Mouse (Mus musculus): ENCODE results near the gene Rad23a. TPM values are rescaled to one million over a fixed set of nuclear protein-coding genes. Genes with fewer than 3 reads are reported as not detected.

Gene Rad23a
- polyA plus RNA-seq, 1 experiment from 2014 or later: 74.2 TPM

- ATAC-seq (ENCODE audit: low read depth): peak; percentile 46; the same call in 1 of the 2 replicates
- Histone ChIP-seq H3K4me1 (replicated peaks) (peaks cover 55% of the 10 kb centered on the region), H3K27ac (replicated peaks) (peak within 1 kb of the TSS; percentile 87), H3K4me3 (peak within 1 kb of the TSS; percentile 77), H3K9ac (peak within 1 kb of the TSS; percentile 94), H3K4me2 (peak within 1 kb of the TSS; percentile 83), H3K9me3 (no peaks in the 10 kb centered on the region), H3K36me3 (no peaks in the 10 kb centered on the region), H3K27me3 (peaks cover 90% of the 10 kb centered on the region)
- WGBS: 2% methylated on average over 42 of the region's 125 CpGs
Measured at GRCm38 (mm10) chr8:84799999-84800831, 40.2 kb downstream of the Rad23a start, which contains the start of gene Nfix. Gene Nfix (minus strand): TSS chr8:84800344.

GRCm38 (mm10) chr8:84799136-84799931 lies 41.1 kb downstream of the Rad23a start:
- H3K4me3 ChIP-seq: peak overlapping the region; percentile 77
- H3K4me2 ChIP-seq: peak overlapping the region; percentile 83
- H3K9ac ChIP-seq: peak overlapping the region; percentile 94
- WGBS: under 1% methylated on average over 75 of the region's 108 CpGs
- H3K36me3 ChIP-seq: no peaks in the 10 kb centered on the region
- no peak for ATAC-seq (ENCODE audit: low read depth)
- H3K4me1 ChIP-seq (replicated peaks): peaks cover 64% of the 10 kb centered on the region
- peaks cover 90% of the 10 kb centered on the region for H3K27me3 ChIP-seq
- peak overlapping the region; percentile 87 for H3K27ac ChIP-seq (replicated peaks)
- H3K9me3 ChIP-seq: no peaks in the 10 kb centered on the region

GRCm38 (mm10) chr8:84798446-84799135 lies 41.9 kb downstream of the Rad23a start:
- H3K9ac ChIP-seq: peak overlapping the region; percentile 94
- no peak for ATAC-seq (ENCODE audit: low read depth)
- no peaks in the 10 kb centered on the region for H3K36me3 ChIP-seq
- H3K4me1 ChIP-seq (replicated peaks): peaks cover 71% of the 10 kb centered on the region
- 43% methylated on average over 10 of the region's 10 CpGs for WGBS
- H3K4me2 ChIP-seq: peak overlapping the region; percentile 83
- peaks cover 90% of the 10 kb centered on the region for H3K27me3 ChIP-seq
- no peaks in the 10 kb centered on the region for H3K9me3 ChIP-seq
- H3K27ac ChIP-seq (replicated peaks): peak overlapping the region; percentile 87
- peak overlapping the region; percentile 77 for H3K4me3 ChIP-seq

DNA sequence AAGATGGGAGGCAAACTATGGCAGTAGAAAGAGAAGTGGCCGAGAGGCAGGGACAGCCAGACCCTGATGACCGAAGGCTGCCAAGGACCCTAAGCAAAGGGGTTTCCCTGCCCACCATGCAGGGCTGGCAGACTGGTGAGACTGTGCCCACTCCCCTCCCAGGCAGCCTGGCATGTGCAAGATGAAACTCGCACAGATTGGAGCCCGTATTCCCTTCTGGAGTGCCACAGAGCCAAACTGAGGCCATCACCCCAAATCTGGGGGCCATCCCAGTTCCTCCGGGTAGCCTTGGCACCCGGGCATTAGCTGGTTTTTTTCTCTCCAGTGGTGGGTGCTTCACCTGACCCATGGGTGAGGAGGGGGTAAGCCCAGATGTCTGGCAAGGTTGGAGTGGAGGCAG lies 42.5 kb downstream of the Rad23a start:
- no peak for ATAC-seq (ENCODE audit: low read depth)
- Histone ChIP-seq H3K27me3 (peaks cover 90% of the 10 kb centered on the region), H3K4me3 (peak overlapping the region; percentile 77), H3K9me3 (no peaks in the 10 kb centered on the region), H3K36me3 (no peaks in the 10 kb centered on the region), H3K4me1 (replicated peaks) (peaks cover 77% of the 10 kb centered on the region), H3K4me2 (peak overlapping the region; percentile 83), H3K9ac (peak overlapping the region; percentile 94), H3K27ac (replicated peaks) (peak overlapping the region; percentile 42)
- 72% methylated on average over 6 of the region's 6 CpGs for WGBS

- no peak for ATAC-seq (ENCODE audit: low read depth)
- peaks cover 83% of the 10 kb centered on the region for H3K4me1 ChIP-seq (replicated peaks)
- H3K9me3 ChIP-seq: no peaks in the 10 kb centered on the region
- H3K4me2 ChIP-seq: peak overlapping the region; percentile 83
- no peaks in the 10 kb centered on the region for H3K36me3 ChIP-seq
- peak overlapping the region; percentile 77 for H3K4me3 ChIP-seq
- H3K9ac ChIP-seq: 0 out of 2 replicates have a peak overlapping the region, but pooled peaks have one; percentile 94
- no peak overlapping the region for H3K27ac ChIP-seq (replicated peaks)
- WGBS: 74% methylated on average over 15 of the region's 15 CpGs
- peaks cover 90% of the 10 kb centered on the region for H3K27me3 ChIP-seq
Measured at GRCm38 (mm10) chr8:84797256-84797797, 43.1 kb downstream of the Rad23a start.

GRCm38 (mm10) chr8:84794486-84794885 lies 46.0 kb downstream of the Rad23a start:
- no peak overlapping the region for H3K4me3 ChIP-seq
- peak overlapping the region; percentile 47; the same call in 1 of the 2 replicates for H3K9ac ChIP-seq
- H3K9me3 ChIP-seq: no peaks in the 10 kb centered on the region
- H3K4me2 ChIP-seq: peak overlapping the region; percentile 37
- 43% methylated on average over 7 of the region's 7 CpGs for WGBS
- peak; percentile 52 for ATAC-seq (ENCODE audit: low read depth)
- peaks cover 97% of the 10 kb centered on the region for H3K27me3 ChIP-seq
- peak overlapping the region; percentile 91 for H3K27ac ChIP-seq (replicated peaks)
- peaks cover 87% of the 10 kb centered on the region for H3K4me1 ChIP-seq (replicated peaks)
- no peaks in the 10 kb centered on the region for H3K36me3 ChIP-seq

DNA sequence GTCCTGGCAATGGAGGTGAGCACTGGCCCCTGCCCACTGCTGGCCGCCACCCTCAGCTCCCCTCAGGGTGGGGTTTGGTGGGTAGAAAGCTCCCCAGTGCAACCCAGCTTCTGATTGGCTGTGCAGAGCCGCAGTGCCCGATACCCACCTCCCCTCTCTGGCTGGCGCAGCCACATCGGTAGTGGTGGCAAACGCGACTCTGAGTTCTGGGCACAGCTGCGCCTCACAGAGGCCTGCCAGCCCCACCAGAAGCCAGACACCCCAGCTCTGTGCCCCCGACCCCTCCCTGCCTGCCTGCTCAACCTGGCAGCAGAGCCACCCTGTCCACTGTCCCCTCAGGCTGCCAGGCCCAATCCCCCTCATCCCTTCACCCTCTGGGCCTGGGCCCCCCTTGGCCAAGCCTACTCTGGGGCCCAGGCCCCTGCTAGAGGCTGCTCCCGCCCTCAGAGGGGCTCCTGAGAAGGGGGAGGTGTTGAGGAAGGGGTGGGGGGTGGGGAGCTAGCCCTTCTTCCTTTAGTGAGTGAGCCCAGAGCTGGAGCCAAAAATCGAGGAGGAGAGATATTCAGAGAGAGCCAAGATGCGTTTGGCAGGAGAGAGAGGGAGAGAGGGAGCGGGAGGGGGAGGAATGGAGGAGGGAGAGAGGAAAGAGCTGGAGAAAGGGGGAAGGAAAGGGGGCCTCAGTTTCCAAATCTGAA lies 46.5 kb downstream of the Rad23a start:
- Histone ChIP-seq H3K9me3 (no peaks in the 10 kb centered on the region), H3K27me3 (peaks cover 100% of the 10 kb centered on the region), H3K27ac (replicated peaks) (peak overlapping the region; percentile 91), H3K36me3 (no peaks in the 10 kb centered on the region), H3K4me2 (peak overlapping the region; percentile 37), H3K4me3 (peak overlapping the region; percentile 1; the same call in 1 of the 2 replicates), H3K9ac (peak overlapping the region; percentile 47; the same call in 1 of the 2 replicates), H3K4me1 (replicated peaks) (peaks cover 87% of the 10 kb centered on the region)
- ATAC-seq (ENCODE audit: low read depth): peak; percentile 89
- 43% methylated on average over 13 of the region's 13 CpGs for WGBS

GRCm38 (mm10) chr8:84793134-84793533 lies 47.3 kb downstream of the Rad23a start:
- Histone ChIP-seq H3K4me2 (peak overlapping the region; percentile 21), H3K4me3 (no peak overlapping the region), H3K36me3 (no peaks in the 10 kb centered on the region), H3K4me1 (replicated peaks) (peaks cover 87% of the 10 kb centered on the region), H3K27me3 (peaks cover 100% of the 10 kb centered on the region), H3K9me3 (no peaks in the 10 kb centered on the region), H3K9ac (no peak overlapping the region), H3K27ac (replicated peaks) (peak overlapping the region; percentile 91)
- no peak for ATAC-seq (ENCODE audit: low read depth)
- WGBS: 83% methylated on average over 9 of the region's 9 CpGs

DNA sequence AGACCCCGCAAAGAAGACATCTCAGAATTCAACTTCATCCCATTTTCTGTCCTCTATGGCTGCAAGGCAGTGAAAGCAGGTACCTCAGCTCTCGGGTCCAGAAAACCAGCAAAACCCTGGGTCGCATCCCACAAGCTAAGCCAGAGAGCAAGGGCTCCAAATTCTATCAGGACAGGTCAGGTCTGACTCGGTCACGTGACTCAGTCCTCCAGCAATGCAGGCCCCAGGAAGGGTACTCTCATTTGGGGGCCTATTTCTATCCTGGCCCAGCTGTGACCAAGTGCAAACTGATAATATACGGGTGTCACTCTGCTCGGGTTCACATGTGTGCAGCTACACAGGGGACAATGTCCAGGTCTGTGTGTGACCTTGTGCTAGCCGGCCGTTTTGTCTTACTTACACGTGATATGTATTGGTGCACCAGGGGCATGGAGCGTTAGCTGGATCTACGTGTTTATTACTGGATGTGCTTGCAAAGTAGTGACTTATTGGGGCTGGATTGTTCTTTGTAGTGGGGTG lies 48.0 kb downstream of the Rad23a start:
- Histone ChIP-seq H3K9me3 (no peaks in the 10 kb centered on the region), H3K4me1 (replicated peaks) (peaks cover 87% of the 10 kb centered on the region), H3K4me2 (no peak overlapping the region), H3K27ac (replicated peaks) (no peak overlapping the region), H3K36me3 (no peaks in the 10 kb centered on the region), H3K4me3 (no peak overlapping the region), H3K27me3 (peaks cover 100% of the 10 kb centered on the region), H3K9ac (no peak overlapping the region)
- 78% methylated on average over 12 of the region's 12 CpGs for WGBS
- no peak for ATAC-seq (ENCODE audit: low read depth)

- Histone ChIP-seq H3K27me3 (peaks cover 100% of the 10 kb centered on the region), H3K9ac (no peak overlapping the region), H3K4me3 (no peak overlapping the region), H3K4me1 (replicated peaks) (peaks cover 87% of the 10 kb centered on the region), H3K27ac (replicated peaks) (no peak overlapping the region), H3K9me3 (no peaks in the 10 kb centered on the region), H3K4me2 (no peak overlapping the region), H3K36me3 (no peaks in the 10 kb centered on the region)
- no peak for ATAC-seq (ENCODE audit: low read depth)
- 82% methylated on average over 2 of the region's 2 CpGs for WGBS
Measured at GRCm38 (mm10) chr8:84790537-84790936, 49.9 kb downstream of the Rad23a start.

All from neural tube, embryonic 13.5 days (tissue).